Mouse (Mus musculus): ENCODE results near the gene Gm10638.
A peak's percentile ranks its signal among the peaks of the same experiment; 100 is the strongest.

Gm10638 gene

GRCm38 (mm10) chr8:86745221-86745934 is at the start of gene Gm10638, which contains the start of gene Siah1a:
Gm10638 (plus strand) TSS chr8:86745699.
Siah1a (minus strand) TSS chr8:86745934.
- DNase-seq (ENCODE audit: low read depth, low spot score): peak; percentile 46

GRCm38 (mm10) chr8:86695703-86696102 is 49.8 kb upstream of the Gm10638 start:
- DNase-seq (ENCODE audit: low read depth, low spot score): no peak

- no peak for DNase-seq (ENCODE audit: low read depth, low spot score)
Observed at GRCm38 (mm10) chr8:86698811-86699421, 46.6 kb upstream of the Gm10638 start.

- no peak for DNase-seq (ENCODE audit: low read depth, low spot score)
Observed at GRCm38 (mm10) chr8:86699471-86699870, 46.0 kb upstream of the Gm10638 start.

GRCm38 (mm10) chr8:86702453-86702852 is 43.0 kb upstream of the Gm10638 start:
- no peak for DNase-seq (ENCODE audit: low read depth, low spot score)

- no peak for DNase-seq (ENCODE audit: low read depth, low spot score)
Observed at GRCm38 (mm10) chr8:86705317-86705716, 40.2 kb upstream of the Gm10638 start.

- no peak for DNase-seq (ENCODE audit: low read depth, low spot score)
Observed at GRCm38 (mm10) chr8:86706756-86707155, 38.7 kb upstream of the Gm10638 start.

- no peak for DNase-seq (ENCODE audit: low read depth, low spot score)
Observed at GRCm38 (mm10) chr8:86707873-86708272, 37.6 kb upstream of the Gm10638 start.

GRCm38 (mm10) chr8:86712594-86712993 is 32.9 kb upstream of the Gm10638 start:
- DNase-seq (ENCODE audit: low read depth, low spot score): no peak

GRCm38 (mm10) chr8:86713407-86714188 is 31.9 kb upstream of the Gm10638 start:
- DNase-seq (ENCODE audit: low read depth, low spot score): peak; percentile 20

- DNase-seq (ENCODE audit: low read depth, low spot score): no peak
Observed at GRCm38 (mm10) chr8:86718332-86718994, 27.0 kb upstream of the Gm10638 start.

GRCm38 (mm10) chr8:86719368-86719767 is 26.1 kb upstream of the Gm10638 start:
- no peak for DNase-seq (ENCODE audit: low read depth, low spot score)

GRCm38 (mm10) chr8:86720756-86721459 is 24.6 kb upstream of the Gm10638 start:
- DNase-seq (ENCODE audit: low read depth, low spot score): no peak

GRCm38 (mm10) chr8:86721490-86721889 is 24.0 kb upstream of the Gm10638 start:
- DNase-seq (ENCODE audit: low read depth, low spot score): no peak

- DNase-seq (ENCODE audit: low read depth, low spot score): no peak
Observed at GRCm38 (mm10) chr8:86726959-86727358, 18.5 kb upstream of the Gm10638 start.

GRCm38 (mm10) chr8:86728224-86728950 is 17.1 kb upstream of the Gm10638 start:
- no peak for DNase-seq (ENCODE audit: low read depth, low spot score)

GRCm38 (mm10) chr8:86730303-86730702 is 15.2 kb upstream of the Gm10638 start:
- DNase-seq (ENCODE audit: low read depth, low spot score): no peak

- DNase-seq (ENCODE audit: low read depth, low spot score): no peak
Observed at GRCm38 (mm10) chr8:86730860-86731259, 14.6 kb upstream of the Gm10638 start.

GRCm38 (mm10) chr8:86734171-86734570 is 11.3 kb upstream of the Gm10638 start:
- DNase-seq (ENCODE audit: low read depth, low spot score): no peak

- DNase-seq (ENCODE audit: low read depth, low spot score): no peak
Observed at GRCm38 (mm10) chr8:86734954-86735353, 10.5 kb upstream of the Gm10638 start.
